Mouse (Mus musculus): Measurements from ENCODE around the gene Csrp1. TPM values are rescaled to one million over a fixed set of nuclear protein-coding genes. Genes with fewer than 3 reads are reported as not detected.

Gene Csrp1
- polyA plus RNA-seq, 1 experiment from 2014 or later = 236 TPM

- ATAC-seq (ENCODE audit: insufficient read depth, low FRiP score, low read depth) = peak; percentile 63; the same call in 1 of the 2 replicates
Measured at GRCm38 (mm10) chr1:135723016-135723415, 3.2 kb downstream of the Csrp1 start.

GRCm38 (mm10) chr1:135724134-135724533, 4.3 kb downstream of the Csrp1 start:
- WGBS = 65% methylated on average over 4 of the region's 4 CpGs
- Histone ChIP-seq H3K4me2 (no peak overlapping the region), H3K36me3 (no peaks in the 10 kb centered on the region), H3K4me1 (peaks cover 10% of the 10 kb centered on the region; the same call in 1 of the 2 replicates), H3K4me3 (replicated peaks) (no peak overlapping the region), H3K27me3 (replicated peaks) (no peaks in the 10 kb centered on the region), H3K9me3 (no peaks in the 10 kb centered on the region), H3K27ac (no peak overlapping the region), H3K9ac (no peak overlapping the region)
- no peak for ATAC-seq (ENCODE audit: insufficient read depth, low FRiP score, low read depth)

More at GRCm38 (mm10) chr1:135723016-135723415, 3.2 kb downstream of the Csrp1 start:
- Histone ChIP-seq H3K36me3 (no peaks in the 10 kb centered on the region), H3K9me3 (no peaks in the 10 kb centered on the region), H3K9ac (no peak overlapping the region), H3K27me3 (replicated peaks) (no peaks in the 10 kb centered on the region), H3K4me2 (no peak overlapping the region), H3K4me1 (0 out of 2 replicates have a peak, but pooled peaks cover 3% of the 10 kb centered on the region), H3K4me3 (replicated peaks) (no peak overlapping the region), H3K27ac (peak overlapping the region; percentile 22; the same call in 1 of the 2 replicates)
- 36% methylated on average over 1 of the region's 1 CpGs for WGBS

GRCm38 (mm10) chr1:135725324-135725723, 5.5 kb downstream of the Csrp1 start:
- no peak for ATAC-seq (ENCODE audit: insufficient read depth, low FRiP score, low read depth)
- Histone ChIP-seq H3K36me3 (no peaks in the 10 kb centered on the region), H3K4me3 (replicated peaks) (no peak overlapping the region), H3K9ac (no peak overlapping the region), H3K9me3 (no peaks in the 10 kb centered on the region), H3K4me1 (peaks cover 14% of the 10 kb centered on the region), H3K27me3 (replicated peaks) (no peaks in the 10 kb centered on the region), H3K27ac (no peak overlapping the region), H3K4me2 (no peak overlapping the region)
- WGBS = 86% methylated on average over 6 of the region's 6 CpGs

- H3K36me3 ChIP-seq = no peaks in the 10 kb centered on the region
- no peaks in the 10 kb centered on the region for H3K9me3 ChIP-seq
- no peak overlapping the region for H3K4me2 ChIP-seq
- 38% methylated on average over 7 of the region's 7 CpGs for WGBS
- ATAC-seq (ENCODE audit: insufficient read depth, low FRiP score, low read depth) = no peak
- no peaks in the 10 kb centered on the region for H3K27me3 ChIP-seq (replicated peaks)
- no peak overlapping the region for H3K9ac ChIP-seq
- 0 out of 2 replicates have a peak overlapping the region, but pooled peaks have one; percentile 38 for H3K27ac ChIP-seq
- H3K4me3 ChIP-seq (replicated peaks) = no peak overlapping the region
- peaks cover 20% of the 10 kb centered on the region for H3K4me1 ChIP-seq
Measured at GRCm38 (mm10) chr1:135725936-135726335, 6.1 kb downstream of the Csrp1 start.

- H3K4me3 ChIP-seq (replicated peaks) = peak overlapping the region; percentile 69
- ATAC-seq (ENCODE audit: insufficient read depth, low FRiP score, low read depth) = peak; percentile 82
- H3K4me2 ChIP-seq = peak overlapping the region; percentile 66
- H3K27ac ChIP-seq = peak overlapping the region; percentile 98
- peaks cover 47% of the 10 kb centered on the region for H3K4me1 ChIP-seq
- H3K27me3 ChIP-seq (replicated peaks) = no peaks in the 10 kb centered on the region
- H3K9ac ChIP-seq = peak overlapping the region; percentile 85
- no peaks in the 10 kb centered on the region for H3K9me3 ChIP-seq
- no peaks in the 10 kb centered on the region for H3K36me3 ChIP-seq
- WGBS = 1% methylated on average over 35 of the region's 35 CpGs
Measured at GRCm38 (mm10) chr1:135728631-135729366, 8.9 kb downstream of the Csrp1 start.

GRCm38 (mm10) chr1:135729367-135729713, 9.5 kb downstream of the Csrp1 start:
- ATAC-seq (ENCODE audit: insufficient read depth, low FRiP score, low read depth) = peak; percentile 8; the same call in 1 of the 2 replicates
- H3K4me2 ChIP-seq = peak overlapping the region; percentile 66
- WGBS = 0% methylated on average over 11 of the region's 11 CpGs
- peak overlapping the region; percentile 98 for H3K27ac ChIP-seq
- H3K36me3 ChIP-seq = no peaks in the 10 kb centered on the region
- no peaks in the 10 kb centered on the region for H3K9me3 ChIP-seq
- H3K27me3 ChIP-seq (replicated peaks) = no peaks in the 10 kb centered on the region
- peaks cover 53% of the 10 kb centered on the region for H3K4me1 ChIP-seq
- peak overlapping the region; percentile 69 for H3K4me3 ChIP-seq (replicated peaks)
- peak overlapping the region; percentile 85 for H3K9ac ChIP-seq

- peaks cover 57% of the 10 kb centered on the region for H3K4me1 ChIP-seq
- no peaks in the 10 kb centered on the region for H3K36me3 ChIP-seq
- peak overlapping the region; percentile 69 for H3K4me3 ChIP-seq (replicated peaks)
- peak overlapping the region; percentile 66 for H3K4me2 ChIP-seq
- H3K9ac ChIP-seq = peak overlapping the region; percentile 85; the same call in 1 of the 2 replicates
- WGBS = 19% methylated on average over 4 of the region's 4 CpGs
- no peaks in the 10 kb centered on the region for H3K9me3 ChIP-seq
- H3K27me3 ChIP-seq (replicated peaks) = no peaks in the 10 kb centered on the region
- H3K27ac ChIP-seq = peak overlapping the region; percentile 98
- no peak for ATAC-seq (ENCODE audit: insufficient read depth, low FRiP score, low read depth)
Measured at GRCm38 (mm10) chr1:135729821-135730220, 10.0 kb downstream of the Csrp1 start.

- Histone ChIP-seq H3K4me1 (peaks cover 62% of the 10 kb centered on the region), H3K4me3 (replicated peaks) (peak overlapping the region; percentile 69), H3K27ac (peak overlapping the region; percentile 98), H3K36me3 (no peaks in the 10 kb centered on the region), H3K27me3 (replicated peaks) (no peaks in the 10 kb centered on the region), H3K9me3 (no peaks in the 10 kb centered on the region), H3K9ac (peak overlapping the region; percentile 85; the same call in 1 of the 2 replicates), H3K4me2 (peak overlapping the region; percentile 66)
- no peak for ATAC-seq (ENCODE audit: insufficient read depth, low FRiP score, low read depth)
- 16% methylated on average over 3 of the region's 3 CpGs for WGBS
Measured at GRCm38 (mm10) chr1:135730296-135730695, 10.4 kb downstream of the Csrp1 start.

GRCm38 (mm10) chr1:135731393-135731792, 11.5 kb downstream of the Csrp1 start:
- H3K4me2 ChIP-seq = peak overlapping the region; percentile 66
- ATAC-seq (ENCODE audit: insufficient read depth, low FRiP score, low read depth) = no peak
- H3K9me3 ChIP-seq = no peaks in the 10 kb centered on the region
- 33% methylated on average over 7 of the region's 7 CpGs for WGBS
- no peaks in the 10 kb centered on the region for H3K36me3 ChIP-seq
- peak overlapping the region; percentile 98 for H3K27ac ChIP-seq
- H3K4me3 ChIP-seq (replicated peaks) = peak overlapping the region; percentile 69
- H3K27me3 ChIP-seq (replicated peaks) = no peaks in the 10 kb centered on the region
- H3K4me1 ChIP-seq = peaks cover 65% of the 10 kb centered on the region
- H3K9ac ChIP-seq = no peak overlapping the region

GRCm38 (mm10) chr1:135731897-135732684, 12.2 kb downstream of the Csrp1 start:
- Histone ChIP-seq H3K9me3 (no peaks in the 10 kb centered on the region), H3K4me1 (peaks cover 65% of the 10 kb centered on the region), H3K4me3 (replicated peaks) (peak overlapping the region; percentile 69; the same call in 1 of the 2 replicates), H3K4me2 (peak overlapping the region; percentile 66), H3K27me3 (replicated peaks) (no peaks in the 10 kb centered on the region), H3K36me3 (no peaks in the 10 kb centered on the region), H3K9ac (no peak overlapping the region), H3K27ac (peak overlapping the region; percentile 98)
- peak; percentile 81 for ATAC-seq (ENCODE audit: insufficient read depth, low FRiP score, low read depth)
- WGBS = 16% methylated on average over 11 of the region's 11 CpGs

- H3K4me1 ChIP-seq = peaks cover 72% of the 10 kb centered on the region
- H3K27me3 ChIP-seq (replicated peaks) = no peaks in the 10 kb centered on the region
- H3K36me3 ChIP-seq = no peaks in the 10 kb centered on the region
- peak overlapping the region; percentile 98 for H3K27ac ChIP-seq
- no peaks in the 10 kb centered on the region for H3K9me3 ChIP-seq
- WGBS = 25% methylated on average over 5 of the region's 7 CpGs
- peak overlapping the region; percentile 22 for H3K4me2 ChIP-seq
- H3K9ac ChIP-seq = no peak overlapping the region
- no peak overlapping the region for H3K4me3 ChIP-seq (replicated peaks)
- peak; percentile 14; the same call in 1 of the 2 replicates for ATAC-seq (ENCODE audit: insufficient read depth, low FRiP score, low read depth)
Measured at GRCm38 (mm10) chr1:135734225-135734937, 14.5 kb downstream of the Csrp1 start.
